8 mouse cellular contexts compared by ENCODE assay signal in the genomic region with DNA sequence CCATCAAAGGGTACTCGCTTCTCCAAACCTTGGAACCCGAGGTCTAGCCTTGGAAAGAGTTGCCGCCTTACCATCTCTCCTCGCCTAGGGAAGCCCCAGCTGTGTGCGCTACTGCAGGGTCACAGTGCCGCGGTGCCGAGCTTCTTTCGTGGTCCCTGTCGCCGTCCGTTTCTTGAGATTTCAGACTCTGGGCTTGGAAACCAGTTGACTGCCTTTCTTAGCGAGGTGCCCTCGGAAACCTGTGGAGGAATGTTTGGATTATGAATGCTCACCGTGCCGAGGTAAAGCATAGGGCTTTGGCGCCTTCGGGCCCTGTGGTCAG. TPM values are rescaled to one million over a fixed set of nuclear protein-coding genes. Genes with fewer than 3 reads are reported as not detected.
A peak's percentile ranks its signal among the peaks of the same experiment; 100 is the strongest.
DNase-seq lines count a peak whose midpoint lies in the region; ATAC-seq and TF ChIP-seq lines count a peak whose summit lies in the region.

No protein-coding gene starts in this region.

- no peaks in the 10 kb centered on the region for H3K36me3 ChIP-seq in forebrain, embryonic 10.5 days (replicated peaks)
- no peaks in the 10 kb centered on the region for H3K36me3 ChIP-seq in limb, embryonic 12.5 days
- no peaks in the 10 kb centered on the region for H3K36me3 ChIP-seq in neural tube, embryonic 15.5 days

- H3K4me3 ChIP-seq in lung, adult 2 months (replicated peaks; ENCODE audit: extremely low read depth, low read depth, low read length): peak overlapping the region; percentile 73
- peak overlapping the region; percentile 86 for H3K4me3 ChIP-seq in forebrain, embryonic 10.5 days
- peak overlapping the region; percentile 82 for H3K4me3 ChIP-seq in limb, embryonic 12.5 days (replicated peaks)
- peak overlapping the region; percentile 82 for H3K4me3 ChIP-seq in neural tube, embryonic 15.5 days (replicated peaks)

- peaks cover 56% of the 10 kb centered on the region for H3K27me3 ChIP-seq in forebrain, embryonic 10.5 days (ENCODE audit: poor library complexity, severe bottlenecking)
- peaks cover 48% of the 10 kb centered on the region for H3K27me3 ChIP-seq in limb, embryonic 12.5 days
- H3K27me3 ChIP-seq in neural tube, embryonic 15.5 days (replicated peaks): peaks cover 27% of the 10 kb centered on the region

- TF ChIP-seq POLR2A in lung, adult 2 months (IDR thresholded peaks at IDR 0.05; ENCODE audit: borderline replicate concordance, extremely low read depth, low read depth, low read length): no peak

- peaks cover 13% of the 10 kb centered on the region for H3K4me1 ChIP-seq in lung, adult 2 months (ENCODE audit: control insufficient read depth, insufficient read depth, low read length)
- H3K4me1 ChIP-seq in forebrain, embryonic 10.5 days: peaks cover 23% of the 10 kb centered on the region
- H3K4me1 ChIP-seq in limb, embryonic 12.5 days (replicated peaks): peaks cover 9% of the 10 kb centered on the region; the same call in 1 of the 2 replicates
- H3K4me1 ChIP-seq in neural tube, embryonic 15.5 days: peaks cover 18% of the 10 kb centered on the region

- H3K4me2 ChIP-seq in limb, embryonic 12.5 days: peak overlapping the region; percentile 85
- H3K4me2 ChIP-seq in neural tube, embryonic 15.5 days: peak overlapping the region; percentile 95

- peak overlapping the region; percentile 76; the same call in 1 of the 2 replicates for H3K9ac ChIP-seq in limb, embryonic 12.5 days (replicated peaks)
- H3K9ac ChIP-seq in neural tube, embryonic 15.5 days (replicated peaks): peak overlapping the region; percentile 66; the same call in 1 of the 2 replicates

- TF ChIP-seq CTCF in lung, adult 2 months (IDR thresholded peaks at IDR 0.05; ENCODE audit: insufficient read depth, low read length): no peak

- H3K27ac ChIP-seq in forebrain, embryonic 10.5 days: no peak overlapping the region
- H3K27ac ChIP-seq in limb, embryonic 12.5 days: no peak overlapping the region
- no peak overlapping the region for H3K27ac ChIP-seq in neural tube, embryonic 15.5 days (replicated peaks)

- WGBS in lung, adult 2 months: 2% methylated on average over 18 of the region's 18 CpGs
- WGBS in forebrain, embryonic 10.5 days: 1% methylated on average over 18 of the region's 18 CpGs
- 4% methylated on average over 18 of the region's 18 CpGs for whole genome bisulfite sequencing in limb, embryonic 12.5 days
- under 1% methylated on average over 18 of the region's 18 CpGs for WGBS in neural tube, embryonic 15.5 days

- no peaks in the 10 kb centered on the region for H3K9me3 ChIP-seq in forebrain, embryonic 10.5 days
- no peaks in the 10 kb centered on the region for H3K9me3 ChIP-seq in limb, embryonic 12.5 days
- H3K9me3 ChIP-seq in neural tube, embryonic 15.5 days (replicated peaks): no peaks in the 10 kb centered on the region

- DNase-seq in lung, adult 2 months: no peak
- no peak for DNase-seq in lung, postnatal 4 days
- no peak for DNase-seq in forebrain, embryonic 10.5 days (ENCODE audit: extremely low spot score, low spot score)
- no peak for DNase-seq in right cerebral cortex, postnatal 10 days (ENCODE audit: low spot score in 2 of 2)
- DNase-seq in retina, embryonic 14.5 days (ENCODE audit: low spot score): no peak
- DNase-seq in left cerebral cortex, adult 8-10 months (ENCODE audit: low spot score in 2 of 2): no peak

- no peak for ATAC-seq in limb, embryonic 12.5 days (ENCODE audit: insufficient number of reproducible peaks, insufficient read depth, low FRiP score, low TSS enrichment, low read depth)
- no peak for ATAC-seq in neural tube, embryonic 15.5 days (ENCODE audit: low FRiP score)

RNA-seq across cellular contexts. Expression of gene Grtp1, which starts 0.6 kb away (rescaled TPM):
- 19.0 and 21.4 TPM in 2 replicates for polyA plus RNA-seq in lung, adult 2 months (2012; rRNA removed)
- polyA plus RNA-seq in forebrain, embryonic 10.5 days (2016; fragmentation: Nextera tagmentation; extraction: Ambion mirVana): 19.5 and 21.5 TPM in 2 replicates
- polyA plus RNA-seq in limb, embryonic 12.5 days (2016; fragmentation: Nextera tagmentation; extraction: Ambion mirVana): 14.2 and 14.6 TPM in 2 replicates
- polyA plus RNA-seq in neural tube, embryonic 15.5 days (2015; fragmentation: Nextera tagmentation; extraction: Ambion mirVana): 14.4 and 19.0 TPM in 2 replicates
- 1 to 10 TPM; 5.1 to 7.4 (median 5.7) TPM for total RNA-seq in left cerebral cortex, adult 8-10 months (2022)

RNA-seq across cellular contexts. Expression of gene Lamp1, which starts 42.0 kb away (rescaled TPM):
- polyA plus RNA-seq in lung, adult 2 months (2012; rRNA removed): 602 and 729 TPM in 2 replicates
- 182 and 190 TPM in 2 replicates for polyA plus RNA-seq in forebrain, embryonic 10.5 days (2016; fragmentation: Nextera tagmentation; extraction: Ambion mirVana)
- polyA plus RNA-seq in limb, embryonic 12.5 days (2016; fragmentation: Nextera tagmentation; extraction: Ambion mirVana): 202 and 207 TPM in 2 replicates
- polyA plus RNA-seq in neural tube, embryonic 15.5 days (2015; fragmentation: Nextera tagmentation; extraction: Ambion mirVana): 286 and 295 TPM in 2 replicates
- 100 to 1,000 TPM; 296 to 343 (median 307) TPM for total RNA-seq in left cerebral cortex, adult 8-10 months (2022)

RNA-seq across cellular contexts. Expression of gene Adprhl1, which starts 53.0 kb away (rescaled TPM):
- polyA plus RNA-seq in lung, adult 2 months (2012; rRNA removed): 0.91 and 2.2 TPM in 2 replicates
- 0.16 TPM in 1 of 2 replicates, not detected in the other for polyA plus RNA-seq in forebrain, embryonic 10.5 days (2016; fragmentation: Nextera tagmentation; extraction: Ambion mirVana)
- polyA plus RNA-seq in limb, embryonic 12.5 days (2016; fragmentation: Nextera tagmentation; extraction: Ambion mirVana): 0.10 and 0.31 TPM in 2 replicates
- polyA plus RNA-seq in neural tube, embryonic 15.5 days (2015; fragmentation: Nextera tagmentation; extraction: Ambion mirVana): 1.1 and 1.8 TPM in 2 replicates
- 1 to 10 TPM; 1.4 to 2.3 (median 1.7) TPM for total RNA-seq in left cerebral cortex, adult 8-10 months (2022)
